Comparison of ENCODE assay signal across 10 mouse cellular contexts in the genomic region with DNA sequence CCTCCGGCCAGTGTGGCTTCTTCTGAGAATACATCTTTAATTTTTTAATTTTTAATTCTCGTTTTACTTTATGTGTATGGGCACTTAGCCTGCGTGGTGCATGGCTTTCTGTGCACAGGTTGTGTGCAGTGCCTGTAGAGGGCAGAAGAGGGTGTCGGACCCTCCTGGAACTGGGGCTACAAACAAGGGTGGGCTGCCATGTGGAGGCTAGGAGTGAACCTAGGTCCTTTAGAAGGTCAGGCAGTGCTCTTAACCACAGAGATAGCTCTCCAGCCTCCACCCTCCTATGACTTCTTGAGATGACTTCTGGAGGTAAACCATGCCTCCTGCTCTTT. TPM values are rescaled to one million over a fixed set of nuclear protein-coding genes. Genes with fewer than 3 reads are reported as not detected.
A peak's percentile ranks its signal among the peaks of the same experiment; 100 is the strongest.
DNase-seq lines count a peak whose midpoint lies in the region; ATAC-seq and TF ChIP-seq lines count a peak whose summit lies in the region.
"Had no signal": no experiment of that assay in that cellular context is flagged by ENCODE, and none has a peak within 500 bp of the region (broad histone marks: within the 10 kb centered on the region; RNA-seq: fewer than 3 reads in every experiment).

No protein-coding gene starts in this region.

- intact Hi-C loops in heart, adult 2 months (cut with DNase I): no loop called here

- H3K9me3 ChIP-seq in heart, embryonic 11.5 days (replicated peaks; ENCODE audit: control insufficient read depth, low read length): no peaks in the 10 kb centered on the region
- no peaks in the 10 kb centered on the region for H3K9me3 ChIP-seq in lung, embryonic 16.5 days (ENCODE audit: control insufficient read depth, low read length)
- H3K9me3 ChIP-seq: hindbrain, embryonic 13.5 days had no signal

- H3K27me3 ChIP-seq in heart, adult 2 months (ENCODE audit: control insufficient read depth, insufficient read depth, low read length): no peaks in the 10 kb centered on the region
- no peaks in the 10 kb centered on the region for H3K27me3 ChIP-seq in heart, embryonic 11.5 days (ENCODE audit: control insufficient read depth, insufficient read depth, low read length)
- H3K27me3 ChIP-seq in spleen, adult 2 months (ENCODE audit: control insufficient read depth, insufficient read depth, low read length): no peaks in the 10 kb centered on the region
- H3K27me3 ChIP-seq in lung, embryonic 16.5 days (ENCODE audit: control insufficient read depth, insufficient read depth, low read depth, low read length): no peaks in the 10 kb centered on the region
- H3K27me3 ChIP-seq: hindbrain, embryonic 13.5 days had no signal

- TF ChIP-seq EP300 in heart, adult 2 months (IDR thresholded peaks at IDR 0.05; ENCODE audit: insufficient read depth, low read depth, low read length): no peak

- 65% methylated on average over 4 of the region's 4 CpGs for WGBS in heart, adult 2 months
- WGBS in heart, embryonic 11.5 days (ENCODE audit: insufficient replicate concordance): 69% methylated on average over 4 of the region's 4 CpGs
- WGBS in spleen, adult 2 months: 4% methylated on average over 4 of the region's 4 CpGs
- WGBS in lung, embryonic 16.5 days: 72% methylated on average over 4 of the region's 4 CpGs

- no peak for TF ChIP-seq POLR2A in heart, adult 2 months (IDR thresholded peaks at IDR 0.05; ENCODE audit: insufficient read depth, low read depth, low read length)
- no peak for TF ChIP-seq POLR2A in spleen, adult 2 months (IDR thresholded peaks at IDR 0.05; ENCODE audit: low read depth, low read length)

- no peak overlapping the region for H3K4me2 ChIP-seq in heart, embryonic 11.5 days
- H3K4me2 ChIP-seq in lung, embryonic 16.5 days (ENCODE audit: low read depth, low read length): 0 out of 2 replicates have a peak overlapping the region, but pooled peaks have one; percentile 4
- H3K4me2 ChIP-seq: hindbrain, embryonic 13.5 days had no signal

- peak overlapping the region; percentile 22; the same call in 1 of the 2 replicates for H3K27ac ChIP-seq in heart, adult 2 months
- H3K27ac ChIP-seq in heart, embryonic 11.5 days (ENCODE audit: low read depth, low read length): no peak overlapping the region
- peak overlapping the region; percentile 71 for H3K27ac ChIP-seq in spleen, adult 2 months (ENCODE audit: insufficient read depth, low read length)
- H3K27ac ChIP-seq in lung, embryonic 16.5 days (ENCODE audit: low read length): no peak overlapping the region
- H3K27ac ChIP-seq: hindbrain, embryonic 13.5 days had no signal

- H3K4me1 ChIP-seq in heart, adult 2 months (ENCODE audit: control insufficient read depth, insufficient read depth, low read length): no peaks in the 10 kb centered on the region
- H3K4me1 ChIP-seq in heart, embryonic 11.5 days (ENCODE audit: control insufficient read depth, insufficient read depth, low read length): no peaks in the 10 kb centered on the region
- H3K4me1 ChIP-seq in spleen, adult 2 months (ENCODE audit: control insufficient read depth, insufficient read depth, insufficient read length): no peaks in the 10 kb centered on the region; the same call in 1 of the 2 replicates
- H3K4me1 ChIP-seq in lung, embryonic 16.5 days (replicated peaks; ENCODE audit: control insufficient read depth, insufficient read depth, low read length): no peaks in the 10 kb centered on the region

- no peaks in the 10 kb centered on the region for H3K36me3 ChIP-seq in heart, adult 2 months (ENCODE audit: control insufficient read depth, insufficient read depth, low read length)
- H3K36me3 ChIP-seq in heart, embryonic 11.5 days (ENCODE audit: control insufficient read depth, insufficient read depth, low read length): no peaks in the 10 kb centered on the region
- H3K36me3 ChIP-seq in spleen, adult 2 months (ENCODE audit: control insufficient read depth, insufficient read depth, low read length): no peaks in the 10 kb centered on the region
- H3K36me3 ChIP-seq in lung, embryonic 16.5 days (ENCODE audit: control insufficient read depth, insufficient read depth, low read length): no peaks in the 10 kb centered on the region
- H3K36me3 ChIP-seq: hindbrain, embryonic 13.5 days had no signal

- peak; percentile 8 to 23 for DNase-seq in heart, adult 2 months
- DNase-seq in spleen, adult 2 months (ENCODE audit: low read depth in 1 of 2, low spot score in 2 of 2): peak in 1 of 2 experiments; percentile 44
- DNase-seq in spleen, adult 12 weeks (ENCODE audit: low spot score): no peak
- DNase-seq in thymus, postnatal 36 days: peak; percentile 66 to 70
- DNase-seq in urinary bladder, postnatal 36 days (ENCODE audit: low spot score in 2 of 2): no peak
- DNase-seq in cerebellum, postnatal 4 days (ENCODE audit: low spot score in 2 of 2): no peak

- peak; percentile 47 for TF ChIP-seq CTCF in heart, adult 2 months (IDR thresholded peaks at IDR 0.05)
- TF ChIP-seq CTCF in spleen, adult 2 months (IDR thresholded peaks at IDR 0.05; ENCODE audit: extremely low read depth, insufficient read depth, insufficient read length, insufficient replicate concordance): peak; percentile 41; the same call in 1 of the 2 replicates

- H3K9ac ChIP-seq in heart, adult 2 months (ENCODE audit: low read depth, low read length): no peak overlapping the region
- H3K9ac ChIP-seq in heart, embryonic 11.5 days (ENCODE audit: low read depth, low read length): no peak overlapping the region
- no peak overlapping the region for H3K9ac ChIP-seq in lung, embryonic 16.5 days (ENCODE audit: low read length)
- H3K9ac ChIP-seq: hindbrain, embryonic 13.5 days had no signal

- no peaks in the 10 kb centered on the region for H3K79me2 ChIP-seq in heart, adult 2 months (replicated peaks; ENCODE audit: control insufficient read depth, insufficient read depth, low read length)

- ATAC-seq in heart, embryonic 11.5 days (replicated peaks; ENCODE audit: insufficient number of reproducible peaks, low FRiP score, low TSS enrichment): no peak
- ATAC-seq in lung, embryonic 16.5 days (ENCODE audit: low read depth): no peak
- ATAC-seq: forebrain, embryonic 14.5 days had no signal

- H3K4me3 ChIP-seq in heart, adult 2 months: peak overlapping the region; percentile 4; the same call in 1 of the 2 replicates
- H3K4me3 ChIP-seq in heart, embryonic 11.5 days (ENCODE audit: low read depth, low read length): no peak overlapping the region
- peak overlapping the region; percentile 55; the same call in 1 of the 2 replicates for H3K4me3 ChIP-seq in spleen, adult 2 months (ENCODE audit: extremely low read depth, insufficient read depth, insufficient read length)
- H3K4me3 ChIP-seq in lung, embryonic 16.5 days (ENCODE audit: low read length): no peak overlapping the region
- H3K4me3 ChIP-seq: hindbrain, embryonic 13.5 days had no signal

RNA-seq across cellular contexts. Expression of a gene that starts 33.1 kb away (rescaled TPM):
- total RNA-seq in heart, adult 2 months (2021): 10 to 100 TPM; 14.2 to 15.4 TPM
- polyA plus RNA-seq in heart, adult 2 months (2012; rRNA removed): 8.0 and 13.8 TPM in 2 replicates
- 26.3 and 32.4 TPM in 2 replicates for polyA plus RNA-seq in heart, embryonic 11.5 days (2014; fragmentation: Nextera tagmentation; extraction: Ambion mirVana)
- 4.7 and 5.5 TPM in 2 replicates for polyA plus RNA-seq in spleen, adult 2 months (2012; rRNA removed)
- 20.6 and 22.2 TPM in 2 replicates for polyA plus RNA-seq in lung, embryonic 16.5 days (2015; fragmentation: Nextera tagmentation; extraction: Ambion mirVana)

Comparison
In these comparisons a context has a peak if more than half of its experiments do, and no peak if none do; other contexts are left out.
1. H3K27ac ChIP-seq: peak in heart, adult 2 months (single experiment) and spleen, adult 2 months (single experiment); none in heart, embryonic 11.5 days (single experiment) and lung, embryonic 16.5 days (single experiment).
2. H3K4me3 ChIP-seq: peak in heart, adult 2 months (single experiment) and spleen, adult 2 months (single experiment); none in heart, embryonic 11.5 days (single experiment) and lung, embryonic 16.5 days (single experiment).
3. DNase-seq: peak in heart, adult 2 months (2 of 2) and thymus, postnatal 36 days (2 of 2); none in spleen, adult 12 weeks (single experiment), urinary bladder, postnatal 36 days (0 of 2) and cerebellum, postnatal 4 days (0 of 2).